Mouse (Mus musculus) mature B cell (primary cell): ENCODE measurements around the gene Vmn2r50.
"Not testable (repeated sequence)": the region's sequence is repeated elsewhere in the genome, so short reads cannot be mapped to it uniquely, and the experiment has no call there.

Experiments
- in situ Hi-C: fragments of 300-500 bp; cut with MboI; formaldehyde crosslinking; loops from 2 replicates; pipeline ENCODE4 v1.14.3; 2019

Gene Vmn2r50

GRCm38 (mm10) chr7:10053196-10053595 is at the start of gene Vmn2r50:
Gene Vmn2r50 (minus strand): TSS chr7:10053296.
- in situ Hi-C loops = not testable (repeated sequence)

- in situ Hi-C loops = not testable (repeated sequence)
These were observed 60.9 kb downstream of the Vmn2r50 start, which contains the start of gene Vmn2r49 for GRCm38 (mm10) chr7:9992157-9992556. Gene Vmn2r49 (minus strand): TSS chr7:9992257.
